Mouse (Mus musculus) Patski (cell line): ENCODE measurements around the gene Slc35e1. TPM values are rescaled to one million over a fixed set of nuclear protein-coding genes. Genes with fewer than 3 reads are reported as not detected.
A peak's percentile ranks its signal among the peaks of the same experiment; 100 is the strongest.

Experiments used
- ATAC-seq: fragments of 100-300 bp; one replicate; pipeline ENCODE4 v1.8.0; 2021
- CTCF ChIA-PET: fragments of 350-600 bp; sonication (Branson Sonifier 250); formaldehyde crosslinking; loops from one replicate; lab custom pipeline; 2022; ENCODE audit warnings: inconsistent platforms; lab: Charles Lee
- POLR2A ChIA-PET: fragments of 350-600 bp; sonication (Branson Sonifier 250); formaldehyde crosslinking; loops from one replicate; lab custom pipeline; 2022; ENCODE audit warnings: antibody characterized with exemption, inconsistent platforms; lab: Charles Lee
- DNase-seq: peaks from one replicate; pipeline ENCODE4 v3.0.0-alpha.2; 2011; ENCODE audit warnings: low read depth, low spot score
- H3K27me3 ChIP-seq: fragments of 371-371 bp; one replicate; pipeline ENCODE4 v1.5.1; 2021
- CTCF ChIP-seq: fragments of 100-300 bp; IDR thresholded peaks from one replicate; pipeline ENCODE4 v1.5.1; 2021
- in situ Hi-C: fragments of 300-500 bp; cut with MboI; formaldehyde crosslinking; loops from 3 replicates; pipeline ENCODE4 v1.11.1; 2018; ENCODE audit warnings: low pct_unique_long_range_greater_than_20kb, mixed read lengths
- polyA plus RNA-seq: library from polyadenylated mRNA; unstranded; gene quantifications from one replicate; pipeline ENCODE4 v1.2.3, GENCODE M21; 2021

The Slc35e1 gene
- polyA plus RNA-seq, 1 experiment from 2014 or later, result 40.3 TPM

DNA sequence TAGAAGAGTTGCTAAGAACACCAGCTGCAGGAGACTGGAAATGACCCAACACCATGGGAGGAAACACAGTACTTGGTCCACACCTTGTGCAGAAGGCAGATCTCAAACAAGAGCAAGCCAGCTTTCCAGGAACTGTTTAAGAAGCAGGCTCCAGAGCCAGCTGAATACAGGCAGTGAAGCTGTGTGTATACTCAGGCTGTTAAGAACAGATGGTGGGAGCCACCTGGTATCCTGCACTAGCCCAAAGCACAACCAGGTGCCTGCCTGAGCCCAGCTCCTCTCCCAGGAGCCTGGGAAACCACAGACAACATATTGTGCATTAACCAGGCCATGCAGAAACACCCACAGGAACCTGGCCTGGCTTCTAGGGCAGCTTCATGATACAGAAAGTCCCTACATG lies 11.7 kb upstream of the Slc35e1 start:
- H3K27me3 ChIP-seq, result no peaks in the 10 kb centered on the region
- no peak for DNase-seq
- in situ Hi-C loops, result no loop called here
- ATAC-seq, result no peak
- POLR2A ChIA-PET, result interaction anchor here (1.2 kb wide), 1 partner anchor 10 kb away, joined by 3 read pairs; no protein-coding TSS in a partner anchor
- TF ChIP-seq CTCF, result no peak
- CTCF ChIA-PET, result interaction anchor here (1.5 kb wide), 1 partner anchor 38 kb away, joined by 3 read pairs; no protein-coding TSS in a partner anchor

DNA sequence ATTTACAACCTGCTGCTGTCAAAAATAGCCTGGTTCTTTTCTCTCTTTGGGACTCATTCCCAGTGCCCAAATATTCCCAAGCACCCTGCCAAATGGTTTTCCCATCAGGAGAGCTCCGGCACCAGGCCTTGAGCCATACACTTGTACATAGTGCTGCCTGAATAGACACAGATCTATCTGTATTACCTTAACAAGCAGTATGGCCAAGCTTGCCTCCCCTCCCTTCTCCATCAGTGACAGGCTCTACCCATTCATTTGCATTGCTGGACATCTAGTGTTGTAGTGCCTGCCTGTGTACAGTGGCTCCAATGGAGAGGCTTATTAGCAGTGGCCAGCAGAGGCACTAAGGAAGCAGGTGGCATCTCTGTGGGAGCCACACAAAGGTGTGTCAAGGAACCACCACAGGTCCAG lies 8.1 kb upstream of the Slc35e1 start:
- in situ Hi-C loops, result no loop called here
- ATAC-seq, result no peak
- DNase-seq, result no peak
- TF ChIP-seq CTCF, result no peak
- ChIA-PET CTCF (no interaction called here), POLR2A (interaction anchor here (0.6 kb wide), 1 partner anchor 10 kb away, joined by 3 read pairs; no protein-coding TSS in a partner anchor)
- H3K27me3 ChIP-seq, result no peaks in the 10 kb centered on the region

DNA sequence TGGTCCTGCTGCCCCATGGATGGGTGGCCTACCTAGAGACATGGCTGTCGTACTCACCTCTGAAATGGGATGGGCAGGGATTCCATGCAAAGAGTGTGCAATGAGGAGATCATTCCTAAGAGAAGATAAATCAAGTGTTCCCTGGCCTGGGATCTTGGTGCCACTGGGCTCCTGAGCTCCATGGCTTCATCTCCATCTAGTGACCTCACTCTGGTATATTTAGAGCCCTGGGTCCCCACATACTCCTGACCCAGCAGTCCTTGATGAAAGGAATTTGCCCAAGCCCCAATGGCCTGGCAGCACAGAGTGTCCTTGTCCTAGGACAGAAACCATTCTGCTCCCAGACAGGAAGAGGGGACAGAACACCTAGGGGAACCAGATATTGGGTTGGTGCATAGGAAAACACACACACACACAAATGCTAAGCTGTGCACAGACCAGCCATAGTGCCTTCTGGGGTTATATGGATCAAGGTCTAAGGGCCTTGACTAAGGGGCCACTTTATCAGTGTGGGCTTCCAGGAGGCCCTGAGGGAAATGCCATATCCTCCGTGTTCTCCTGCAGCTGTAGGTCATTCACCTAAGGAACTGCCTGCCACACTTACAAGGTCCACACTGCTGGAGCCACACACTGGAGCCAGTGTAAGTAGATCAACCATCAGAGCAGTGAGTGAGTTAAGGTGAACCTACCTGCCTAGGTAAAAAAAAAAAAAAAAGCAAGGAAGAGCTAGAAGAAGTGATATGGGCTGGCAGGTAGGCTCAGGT lies 7.3 kb upstream of the Slc35e1 start:
- ChIA-PET POLR2A (interaction anchor here (0.6 kb wide), 1 partner anchor 11 kb away, joined by 3 read pairs; no protein-coding TSS in a partner anchor), CTCF (interaction anchor here (1.0 kb wide), 1 partner anchor 19 kb away, joined by 3 read pairs; no protein-coding TSS in a partner anchor)
- no peak for DNase-seq
- no peaks in the 10 kb centered on the region for H3K27me3 ChIP-seq
- TF ChIP-seq CTCF, result no peak
- ATAC-seq, result no peak
- in situ Hi-C loops, result loop anchor here (5.0 kb wide), 1 partner anchor 48 kb away; the partner anchor contains the start of gene Med26

DNA sequence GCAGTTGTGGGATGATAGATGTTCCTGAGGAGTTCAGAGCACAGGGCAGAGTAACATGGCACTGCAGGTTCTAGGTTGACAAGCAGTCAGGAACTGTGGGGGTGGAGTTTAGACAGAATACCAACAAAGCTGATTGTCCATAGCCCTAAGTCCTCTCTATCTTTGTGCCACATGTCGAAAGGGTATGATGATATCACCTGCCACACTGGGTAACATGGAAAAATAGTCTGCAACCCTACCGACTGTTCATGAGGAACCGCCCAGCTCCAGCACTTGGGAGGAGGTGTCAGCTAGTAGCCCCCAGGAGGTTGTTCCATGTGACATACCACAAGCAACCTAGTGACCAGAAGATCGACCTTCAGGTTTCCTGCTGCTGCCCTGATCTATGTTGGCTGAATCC lies 6.1 kb upstream of the Slc35e1 start:
- DNase-seq (no peak), ATAC-seq (no peak)
- in situ Hi-C loops, result loop anchor here (5.0 kb wide), 1 partner anchor 49 kb away; the partner anchor contains the start of gene Med26
- TF ChIP-seq CTCF, result no peak
- ChIA-PET POLR2A (interaction anchor here (1.0 kb wide), 1 partner anchor 8 kb away, joined by 4 read pairs; no protein-coding TSS in a partner anchor), CTCF (interaction anchor here (0.8 to 1.1 kb wide), 3 partner anchors 14 to 63 kb away, joined by 3 read pairs; no protein-coding TSS in a partner anchor)
- no peaks in the 10 kb centered on the region for H3K27me3 ChIP-seq

DNA sequence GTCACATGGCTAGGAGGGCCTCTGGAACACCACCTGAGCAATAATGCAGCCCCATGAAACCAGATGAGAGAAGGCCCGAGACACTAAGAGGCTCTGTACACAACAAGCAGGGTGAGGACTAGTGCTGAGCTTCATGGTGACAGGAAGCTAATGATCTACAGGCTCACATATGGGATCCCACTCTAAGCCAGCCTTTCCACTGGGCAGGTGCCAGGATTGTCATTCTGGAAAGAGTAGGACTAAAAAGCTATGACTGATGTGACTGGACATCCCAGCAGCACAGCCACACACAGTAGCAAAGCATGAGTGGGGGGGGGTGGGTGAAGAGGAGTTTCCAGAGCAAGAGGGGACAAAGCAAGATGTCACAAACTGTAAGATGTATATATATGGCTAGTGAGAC lies 5.5 kb upstream of the Slc35e1 start:
- ChIA-PET CTCF (interaction anchor here (1.0 to 1.1 kb wide), 2 partner anchors 14 to 63 kb away, joined by 3 read pairs; no protein-coding TSS in a partner anchor), POLR2A (interaction anchor here (1.0 kb wide), 1 partner anchor 9 kb away, joined by 4 read pairs; no protein-coding TSS in a partner anchor)
- in situ Hi-C loops, result loop anchor here (5.0 kb wide), 1 partner anchor 49 kb away; the partner anchor contains the start of gene Med26
- DNase-seq (no peak), ATAC-seq (no peak)
- no peak for TF ChIP-seq CTCF
- H3K27me3 ChIP-seq, result no peaks in the 10 kb centered on the region

DNA sequence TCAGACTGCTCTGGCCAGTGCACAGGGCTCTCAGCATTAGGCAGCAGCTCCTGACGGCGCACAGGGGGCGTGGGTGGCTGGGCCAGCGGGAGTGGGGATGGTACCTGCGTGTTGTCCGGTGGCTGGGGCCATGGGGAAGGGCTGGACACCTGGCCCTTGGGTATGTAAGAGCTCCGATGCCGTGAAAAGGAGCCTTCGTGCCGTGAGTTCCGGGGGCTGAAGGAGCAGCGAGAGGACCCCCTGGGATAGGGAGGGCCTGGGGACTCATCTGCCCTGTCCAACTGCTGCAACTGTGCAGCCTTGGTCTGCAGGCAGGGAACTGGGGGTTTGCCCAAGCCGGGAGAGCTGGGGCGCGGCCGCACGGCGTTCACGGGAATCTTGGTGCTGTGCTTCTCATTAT lies 3.8 kb upstream of the Slc35e1 start:
- no peak for DNase-seq
- POLR2A ChIA-PET, result interaction anchor here (0.7 to 1.2 kb wide), 2 partner anchors 16 to 22 kb away, joined by 3 to 4 read pairs; partner anchors contain the start of gene Cherp
- CTCF ChIA-PET, result interaction anchor here (1.1 kb wide), 1 partner anchor 53 kb away, joined by 3 read pairs; no protein-coding TSS in a partner anchor

DNA sequence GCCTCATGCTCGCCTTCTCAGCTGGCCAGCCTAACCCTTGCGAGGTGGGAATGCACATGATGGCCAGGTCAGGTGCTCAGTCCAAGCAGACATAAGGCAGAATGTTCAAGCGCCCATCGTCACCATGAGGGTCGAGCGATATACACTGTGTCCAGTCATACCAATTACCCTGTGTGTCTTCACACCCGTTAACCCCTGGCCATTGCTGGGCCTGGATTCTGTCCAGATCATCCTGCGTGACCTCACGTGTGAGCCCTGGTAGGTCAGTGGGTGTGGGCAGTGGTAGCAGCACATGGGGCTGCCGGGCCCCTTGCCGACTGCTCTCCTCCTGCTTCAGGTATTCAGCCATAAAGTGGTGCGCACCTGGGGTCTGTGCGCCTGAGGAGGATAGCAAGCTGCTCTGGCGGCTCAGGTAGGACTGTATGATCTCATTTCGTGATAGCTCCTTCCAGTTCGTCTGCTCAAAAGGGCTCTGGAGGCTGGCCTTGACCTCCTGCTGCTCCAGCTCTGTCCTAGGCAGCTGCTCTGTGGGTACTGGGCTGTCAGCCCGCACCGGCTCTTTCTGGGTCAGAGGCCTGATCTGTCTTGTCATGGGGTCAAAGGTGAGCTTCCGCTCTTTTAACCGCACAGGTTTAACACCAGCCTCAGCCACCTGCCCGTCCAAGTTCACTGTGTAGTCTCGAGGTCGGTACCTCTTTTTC lies 3.1 kb upstream of the Slc35e1 start:
- DNase-seq (no peak), ATAC-seq (no peak)
- in situ Hi-C loops, result loop anchor here (5.0 kb wide), 1 partner anchor 52 kb away; the partner anchor contains the start of gene Med26
- H3K27me3 ChIP-seq, result no peaks in the 10 kb centered on the region
- CTCF ChIA-PET, result interaction anchor here (1.1 kb wide), 1 partner anchor 54 kb away, joined by 3 read pairs; no protein-coding TSS in a partner anchor
- POLR2A ChIA-PET, result interaction anchor here (1.2 kb wide), 1 partner anchor 21 kb away, joined by 4 read pairs; the partner anchor contains the start of gene Cherp
- TF ChIP-seq CTCF, result no peak

More for the DNA sequence above, 3.8 kb upstream of the Slc35e1 start:
- ATAC-seq, result no peak
- TF ChIP-seq CTCF, result no peak
- in situ Hi-C loops, result loop anchor here (5.0 kb wide), 1 partner anchor 51 kb away; the partner anchor contains the start of gene Med26
- no peaks in the 10 kb centered on the region for H3K27me3 ChIP-seq

DNA sequence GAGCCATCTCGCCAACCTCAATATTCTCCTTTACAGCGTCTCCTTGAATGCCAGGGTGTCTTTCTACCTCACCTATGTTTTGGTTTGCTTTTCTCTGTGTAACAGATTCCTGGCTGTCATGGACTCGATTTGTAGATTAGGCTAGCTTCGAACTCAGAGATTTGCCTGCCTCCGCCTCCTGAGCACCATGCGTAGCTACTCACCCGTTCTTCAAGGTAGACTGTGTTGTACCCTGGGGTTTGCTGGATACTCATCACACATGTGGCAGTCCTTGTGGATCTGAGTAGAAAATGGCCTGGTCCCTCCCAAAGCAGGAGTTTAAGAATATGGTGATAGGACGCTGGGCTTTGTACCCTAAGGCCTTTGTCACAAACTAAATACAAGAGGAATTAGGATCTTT lies 967 bp upstream of the Slc35e1 start:
- CTCF ChIA-PET, result no interaction called here
- no peak for TF ChIP-seq CTCF
- DNase-seq (no peak), ATAC-seq (no peak)
- in situ Hi-C loops, result no loop called here
- POLR2A ChIA-PET, result no interaction called here
- no peaks in the 10 kb centered on the region for H3K27me3 ChIP-seq

DNA sequence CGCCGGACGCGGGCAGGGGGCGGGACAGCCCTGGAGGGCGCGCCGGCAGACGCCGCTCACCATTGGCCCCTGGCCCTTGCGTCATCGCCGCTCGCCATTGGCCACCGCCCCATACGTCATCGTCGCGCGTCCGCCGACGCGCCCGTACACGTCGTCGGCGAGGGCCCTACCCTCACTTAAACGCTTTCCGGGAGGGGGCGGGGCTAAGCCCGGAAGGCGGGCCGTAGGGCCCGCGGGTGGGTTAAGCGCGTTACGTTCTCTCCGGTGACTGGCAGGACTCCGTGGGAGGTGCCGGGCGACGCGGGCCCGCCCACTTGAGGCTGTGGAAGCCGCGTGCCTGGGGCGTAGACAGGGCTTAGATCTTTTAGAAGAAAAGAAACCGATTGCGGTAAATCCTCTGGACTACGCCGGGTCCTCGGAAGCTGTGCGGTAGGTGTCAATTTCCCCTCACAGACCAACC lies 238 bp upstream of the Slc35e1 start:
- CTCF ChIA-PET, result no interaction called here
- POLR2A ChIA-PET, result no interaction called here
- TF ChIP-seq CTCF, result no peak
- no peaks in the 10 kb centered on the region for H3K27me3 ChIP-seq
- in situ Hi-C loops, result no loop called here
- DNase-seq, result peak; percentile 83
- peak; percentile 93 for ATAC-seq

DNA sequence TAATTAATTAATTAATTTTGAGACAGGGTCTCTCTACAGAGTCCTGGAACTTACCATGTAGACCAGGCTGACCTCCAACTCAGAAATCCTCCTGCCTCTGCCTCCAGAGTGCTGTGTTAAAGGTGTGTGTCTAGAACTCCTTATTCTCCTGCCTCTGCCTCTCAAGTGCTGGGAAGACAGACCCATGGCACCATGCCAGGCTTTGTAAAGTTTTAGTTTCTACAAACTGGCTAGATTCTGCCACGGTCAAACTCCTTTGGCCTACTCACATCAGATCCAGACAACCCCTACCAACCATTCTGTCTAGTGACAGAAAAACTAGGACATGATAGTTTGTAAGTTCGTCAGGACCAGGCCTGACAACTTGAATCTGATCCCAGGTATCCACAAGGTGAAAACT lies 1.4 kb downstream of the Slc35e1 start:
- POLR2A ChIA-PET, result no interaction called here
- in situ Hi-C loops, result no loop called here
- DNase-seq, result no peak

More for the DNA sequence above, 1.4 kb downstream of the Slc35e1 start:
- H3K27me3 ChIP-seq, result no peaks in the 10 kb centered on the region
- no peak for ATAC-seq
- no peak for TF ChIP-seq CTCF
- CTCF ChIA-PET, result no interaction called here
